Mouse (Mus musculus) heart, adult 2 months (tissue): Measurements from ENCODE around the gene Arhgap42.

Source experiments
- CTCF ChIP-seq: fragments of 200-600 bp; IDR thresholded peaks from 2 replicates; pipeline ENCODE4 v1.8.1; 2022; ENCODE audit warnings: antibody characterized with exemption, mild to moderate bottlenecking, moderate library complexity
- POLR2A ChIP-seq: fragments of 200-500 bp; IDR thresholded peaks from 2 replicates; pipeline ENCODE4 v1.6.1; 2011; ENCODE audit warnings: mild to moderate bottlenecking, low read depth, low read length, control low read depth; ENCODE audit not compliant: insufficient read depth

DNA sequence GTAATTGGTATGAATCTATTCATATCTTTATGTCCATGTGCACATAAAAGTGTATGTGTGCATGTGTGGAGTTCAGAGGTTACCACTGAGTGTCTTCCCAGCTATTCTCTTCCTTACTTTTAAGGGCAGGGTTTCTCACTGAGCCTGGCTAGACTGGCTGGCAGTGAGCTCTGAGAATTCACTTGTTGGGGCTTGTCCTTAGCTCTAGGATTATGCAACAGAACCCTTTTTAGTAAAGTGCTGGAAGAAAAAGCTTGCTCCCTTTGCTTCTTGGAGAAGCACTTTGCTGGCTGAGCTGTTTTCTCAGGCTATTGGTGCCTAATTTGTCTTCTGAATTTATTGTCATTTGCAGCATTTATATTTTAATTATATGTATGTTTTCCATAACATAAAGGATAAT, 285.6 kb downstream of the Arhgap42 start:
- no peak for TF ChIP-seq POLR2A
- TF ChIP-seq CTCF = no peak
